Mouse (Mus musculus) cerebellum, adult 2 months (tissue): Measurements from ENCODE around the gene Traf1.

Experiments used
- CTCF ChIP-seq: fragments of 200-500 bp; IDR thresholded peaks from 2 replicates; pipeline ENCODE4 v1.5.1; 2011; ENCODE audit warnings: low read depth, mild to moderate bottlenecking, control low read depth, low read length, moderate library complexity, borderline replicate concordance; ENCODE audit not compliant: insufficient read depth
- POLR2A ChIP-seq: fragments of 200-500 bp; IDR thresholded peaks from 2 replicates; pipeline ENCODE4 v1.6.1; 2011; ENCODE audit warnings: low read length, control low read depth, borderline replicate concordance; ENCODE audit not compliant: insufficient read depth

GRCm38 (mm10) chr2:34958036-34958435, 3.5 kb downstream of the Traf1 start:
- TF ChIP-seq CTCF: no peak
- TF ChIP-seq POLR2A: no peak
